Mouse (Mus musculus) ES-Bruce4 (cell line): ENCODE data around the gene Oosp3.

Experiments
- CTCF ChIP-seq: IDR thresholded peaks from one replicate; pipeline ENCODE4 v1.8.1; 2011; ENCODE audit warnings: low read depth, low read length
- POLR2A ChIP-seq: IDR thresholded peaks from one replicate; pipeline ENCODE4 v1.8.1; 2011; ENCODE audit warnings: low read length; ENCODE audit not compliant: insufficient read depth

DNA sequence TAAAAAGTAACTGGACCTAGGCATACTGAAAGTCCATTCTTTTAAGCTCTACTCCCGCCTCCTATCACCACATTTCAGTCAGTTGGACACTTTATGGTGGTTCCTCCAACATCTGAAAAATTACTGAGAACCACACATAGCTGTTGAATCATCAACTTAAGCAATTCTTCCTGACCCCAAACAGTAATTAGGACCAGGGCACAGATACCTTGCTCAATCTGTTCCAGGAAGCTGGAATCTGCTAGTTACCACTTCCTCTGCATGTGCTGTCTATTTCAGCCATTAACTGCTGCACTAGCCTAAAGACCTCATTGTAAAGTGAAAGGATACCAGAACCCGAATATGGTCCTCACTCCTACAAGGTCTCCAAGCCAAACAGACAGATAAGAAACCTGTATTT is 37.7 kb upstream of the Oosp3 start:
- TF ChIP-seq CTCF (no peak), POLR2A (no peak)
